In the genomic region with DNA sequence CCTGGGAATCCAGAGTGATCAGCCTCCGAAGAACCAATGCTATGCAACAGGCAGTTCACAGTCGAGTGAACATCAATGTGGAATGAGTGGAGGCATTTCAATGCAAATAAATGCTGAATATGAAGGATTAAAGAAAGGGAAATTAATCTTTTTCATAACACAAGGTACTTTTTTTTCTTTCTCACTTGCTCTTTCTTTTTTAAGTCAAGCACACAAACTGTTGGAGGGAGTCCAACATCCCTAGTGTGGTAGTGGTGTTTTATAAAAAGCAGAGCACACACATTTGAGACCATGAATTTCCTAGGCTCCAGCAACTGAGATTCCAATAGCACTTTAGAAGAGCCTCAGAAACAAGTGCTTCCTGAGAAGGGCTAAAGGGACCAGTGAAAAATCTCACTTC, we compare ENCODE assay signal across 15 mouse cellular contexts. TPM values are rescaled to one million over a fixed set of nuclear protein-coding genes. Genes with fewer than 3 reads are reported as not detected.
A peak's percentile ranks its signal among the peaks of the same experiment; 100 is the strongest.
DNase-seq lines count a peak whose midpoint lies in the region; ATAC-seq and TF ChIP-seq lines count a peak whose summit lies in the region.
"Had no signal": no experiment of that assay in that cellular context is flagged by ENCODE, and none has a peak within 500 bp of the region (broad histone marks: within the 10 kb centered on the region; RNA-seq: fewer than 3 reads in every experiment).

No protein-coding gene starts in this region.

- H3K36me3 ChIP-seq in stomach, embryonic 14.5 days (ENCODE audit: control insufficient read depth, insufficient read depth, low read length): no peaks in the 10 kb centered on the region; the same call in 1 of the 2 replicates
- no peaks in the 10 kb centered on the region for H3K36me3 ChIP-seq in stomach, postnatal 0 days (ENCODE audit: control insufficient read depth, insufficient read depth, low read length)
- 0 out of 2 replicates have a peak, but pooled peaks cover 3% of the 10 kb centered on the region for H3K36me3 ChIP-seq in hindbrain, embryonic 15.5 days

- DNase-seq in left cerebral cortex, postnatal 14 days (ENCODE audit: low spot score in 2 of 2): peak; percentile 36 to 50
- no peak for DNase-seq in left cerebral cortex, adult 11 months (ENCODE audit: low spot score)
- DNase-seq in stomach, postnatal 0 days (ENCODE audit: low spot score): no peak
- no peak for DNase-seq in adrenal gland, postnatal 10 days
- no peak for DNase-seq in right cerebral cortex, postnatal 25 days
- DNase-seq: cerebellum, adult 9-11 months; gastrocnemius, adult 2 months; kidney, adult 8-10 months; thymus, postnatal 36 days had no signal

- TF ChIP-seq EP300 in stomach, postnatal 0 days (optimal IDR thresholded peaks at IDR 0.05): no peak

- peaks cover 7% of the 10 kb centered on the region; the same call in 1 of the 2 replicates for H3K4me1 ChIP-seq in stomach, embryonic 14.5 days (ENCODE audit: control insufficient read depth, insufficient read depth, low read length)
- no peaks in the 10 kb centered on the region for H3K4me1 ChIP-seq in stomach, postnatal 0 days (replicated peaks; ENCODE audit: control insufficient read depth, insufficient read depth)
- H3K4me1 ChIP-seq in hindbrain, embryonic 15.5 days (replicated peaks): peaks cover 19% of the 10 kb centered on the region

- peak overlapping the region; percentile 12; the same call in 1 of the 2 replicates for H3K27ac ChIP-seq in stomach, embryonic 14.5 days (ENCODE audit: low read length)
- no peak overlapping the region for H3K27ac ChIP-seq in stomach, postnatal 0 days (replicated peaks)
- peak overlapping the region; percentile 34; the same call in 1 of the 2 replicates for H3K27ac ChIP-seq in hindbrain, embryonic 15.5 days (replicated peaks)
- H3K27ac ChIP-seq: embryonic facial prominence, embryonic 15.5 days; gastrocnemius, adult 2 months; limb, embryonic 15.5 days had no signal

- no peak for ATAC-seq in stomach, embryonic 14.5 days (ENCODE audit: insufficient number of reproducible peaks, insufficient read depth, low FRiP score, low read depth)
- no peak for ATAC-seq in stomach, postnatal 0 days (ENCODE audit: low FRiP score, low TSS enrichment)
- no peak for ATAC-seq in hindbrain, embryonic 15.5 days (ENCODE audit: low FRiP score, low read depth)

- intact Hi-C loops in left cerebral cortex, postnatal 14 days (cut with DNase I): loop anchor here (5.0 kb wide), 1 partner anchor 135 kb away; no protein-coding TSS in a partner anchor

- WGBS in stomach, embryonic 14.5 days: 47% methylated on average over 2 of the region's 2 CpGs
- WGBS in stomach, postnatal 0 days: 35% methylated on average over 2 of the region's 2 CpGs
- 20% methylated on average over 2 of the region's 2 CpGs for WGBS in hindbrain, embryonic 15.5 days

- no peak overlapping the region for H3K9ac ChIP-seq in stomach, embryonic 14.5 days (replicated peaks; ENCODE audit: low read depth, low read length)
- no peak overlapping the region for H3K9ac ChIP-seq in stomach, postnatal 0 days (ENCODE audit: low read length)
- no peak overlapping the region for H3K9ac ChIP-seq in hindbrain, embryonic 15.5 days
- H3K9ac ChIP-seq: embryonic facial prominence, embryonic 15.5 days; heart, embryonic 12.5 days; limb, embryonic 15.5 days; midbrain, embryonic 12.5 days had no signal

- H3K27me3 ChIP-seq in stomach, embryonic 14.5 days (ENCODE audit: control insufficient read depth, insufficient read depth, low read length): no peaks in the 10 kb centered on the region
- no peaks in the 10 kb centered on the region for H3K27me3 ChIP-seq in stomach, postnatal 0 days (ENCODE audit: control insufficient read depth, insufficient read depth, low read length)
- no peaks in the 10 kb centered on the region for H3K27me3 ChIP-seq in hindbrain, embryonic 15.5 days
- H3K27me3 ChIP-seq: embryonic facial prominence, embryonic 15.5 days; heart, embryonic 12.5 days; limb, embryonic 15.5 days had no signal

- no peak overlapping the region for H3K4me2 ChIP-seq in stomach, embryonic 14.5 days (replicated peaks; ENCODE audit: low read depth, low read length)
- H3K4me2 ChIP-seq in stomach, postnatal 0 days (replicated peaks; ENCODE audit: low read depth): no peak overlapping the region
- H3K4me2 ChIP-seq in hindbrain, embryonic 15.5 days: no peak overlapping the region
- H3K4me2 ChIP-seq: embryonic facial prominence, embryonic 15.5 days; heart, embryonic 12.5 days; limb, embryonic 15.5 days; midbrain, embryonic 12.5 days had no signal

- no peaks in the 10 kb centered on the region for H3K9me3 ChIP-seq in stomach, embryonic 14.5 days (ENCODE audit: control insufficient read depth, low read depth, low read length)
- no peaks in the 10 kb centered on the region for H3K9me3 ChIP-seq in stomach, postnatal 0 days (ENCODE audit: control insufficient read depth, low read length)
- no peaks in the 10 kb centered on the region for H3K9me3 ChIP-seq in hindbrain, embryonic 15.5 days
- H3K9me3 ChIP-seq: embryonic facial prominence, embryonic 15.5 days; heart, embryonic 12.5 days; limb, embryonic 15.5 days; midbrain, embryonic 12.5 days had no signal

- TF ChIP-seq CTCF in stomach, postnatal 0 days (IDR thresholded peaks at IDR 0.05; ENCODE audit: low read depth): no peak

- H3K4me3 ChIP-seq in stomach, embryonic 14.5 days (ENCODE audit: low read depth, low read length): no peak overlapping the region
- no peak overlapping the region for H3K4me3 ChIP-seq in stomach, postnatal 0 days (ENCODE audit: low read depth, low read length)
- no peak overlapping the region for H3K4me3 ChIP-seq in hindbrain, embryonic 15.5 days
- H3K4me3 ChIP-seq: embryonic facial prominence, embryonic 15.5 days; gastrocnemius, adult 2 months; heart, embryonic 12.5 days; limb, embryonic 15.5 days; midbrain, embryonic 12.5 days had no signal

RNA-seq across cellular contexts. Expression of a gene that starts 4.7 kb away (rescaled TPM):
- total RNA-seq in left cerebral cortex, postnatal 14 days (2021): 10 to 100 TPM; 38.1 to 38.4 TPM
- polyA plus RNA-seq in stomach, embryonic 14.5 days (2014; fragmentation: Nextera tagmentation; extraction: Ambion mirVana): 8.7 and 9.1 TPM in 2 replicates
- 2.4 and 2.7 TPM in 2 replicates for polyA plus RNA-seq in stomach, postnatal 0 days (2015; fragmentation: Nextera tagmentation; extraction: Ambion mirVana)
- polyA plus RNA-seq in hindbrain, embryonic 15.5 days (2015; fragmentation: Nextera tagmentation; extraction: Ambion mirVana): 7.7 and 8.5 TPM in 2 replicates
- 10 to 100 TPM; 30.4 to 36.1 TPM for total RNA-seq in adrenal gland, postnatal 10 days (2021)

RNA-seq across cellular contexts. Expression of a gene that starts 58.0 kb away (rescaled TPM):
- total RNA-seq in left cerebral cortex, postnatal 14 days (2021): 1 to 10 TPM in 1 of 2 experiments, under 1 TPM in 1; 0.66 to 1.2 TPM
- 176 and 179 TPM in 2 replicates for polyA plus RNA-seq in stomach, embryonic 14.5 days (2014; fragmentation: Nextera tagmentation; extraction: Ambion mirVana)
- 37.5 and 48.6 TPM in 2 replicates for polyA plus RNA-seq in stomach, postnatal 0 days (2015; fragmentation: Nextera tagmentation; extraction: Ambion mirVana)
- 30.0 and 34.9 TPM in 2 replicates for polyA plus RNA-seq in hindbrain, embryonic 15.5 days (2015; fragmentation: Nextera tagmentation; extraction: Ambion mirVana)
- 10 to 100 TPM; 18.0 to 21.8 TPM for total RNA-seq in adrenal gland, postnatal 10 days (2021)
- total RNA-seq: gastrocnemius, adult 2 months had no signal

Comparison
In these comparisons a context has a peak if more than half of its experiments do, and no peak if none do; other contexts are left out.
1. DNase-seq: peak in left cerebral cortex, postnatal 14 days (2 of 2); none in left cerebral cortex, adult 11 months (single experiment), stomach, postnatal 0 days (single experiment), adrenal gland, postnatal 10 days (single experiment) and right cerebral cortex, postnatal 25 days (single experiment).